Mouse (Mus musculus): ENCODE data around the gene Nrgn.

DNA sequence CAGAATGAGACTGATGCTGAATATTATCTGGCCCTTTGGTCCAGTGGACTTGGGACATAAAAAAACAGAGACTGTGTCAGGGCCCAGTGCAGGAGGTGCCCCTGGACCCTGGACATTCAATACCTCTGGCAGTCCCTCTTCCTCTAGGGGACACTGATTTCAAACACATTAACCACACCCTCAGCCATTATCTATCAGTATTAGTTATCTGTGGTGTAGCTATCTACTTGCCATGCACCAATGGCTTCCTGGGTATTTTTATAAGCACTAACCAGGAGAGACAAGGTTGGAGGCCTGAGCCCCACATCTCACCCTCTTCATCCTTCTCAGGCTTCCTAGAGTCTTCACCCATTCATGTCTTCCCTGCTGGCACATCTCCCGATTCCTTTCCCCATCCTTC is 2.3 kb downstream of the Nrgn start:
- TF ChIP-seq MAFK (IDR thresholded peaks at IDR 0.05; ENCODE audit: insufficient read depth, low read depth, low read length) (no peak), ZNF384 (IDR thresholded peaks at IDR 0.05; ENCODE audit: low read depth, low read length) (no peak), ZC3H11A (IDR thresholded peaks at IDR 0.05; ENCODE audit: borderline replicate concordance, low read depth, low read length) (no peak), CHD2 (IDR thresholded peaks at IDR 0.05; ENCODE audit: low read depth, low read length) (no peak)
